Mouse (Mus musculus) WW6 (cell line): ENCODE results near the gene Pikfyve.

Source experiments
- DNase-seq: peaks from one replicate; pipeline ENCODE4 v3.0.0-alpha.2; 2013; ENCODE audit warnings: low read depth, low spot score

The Pikfyve gene

DNA sequence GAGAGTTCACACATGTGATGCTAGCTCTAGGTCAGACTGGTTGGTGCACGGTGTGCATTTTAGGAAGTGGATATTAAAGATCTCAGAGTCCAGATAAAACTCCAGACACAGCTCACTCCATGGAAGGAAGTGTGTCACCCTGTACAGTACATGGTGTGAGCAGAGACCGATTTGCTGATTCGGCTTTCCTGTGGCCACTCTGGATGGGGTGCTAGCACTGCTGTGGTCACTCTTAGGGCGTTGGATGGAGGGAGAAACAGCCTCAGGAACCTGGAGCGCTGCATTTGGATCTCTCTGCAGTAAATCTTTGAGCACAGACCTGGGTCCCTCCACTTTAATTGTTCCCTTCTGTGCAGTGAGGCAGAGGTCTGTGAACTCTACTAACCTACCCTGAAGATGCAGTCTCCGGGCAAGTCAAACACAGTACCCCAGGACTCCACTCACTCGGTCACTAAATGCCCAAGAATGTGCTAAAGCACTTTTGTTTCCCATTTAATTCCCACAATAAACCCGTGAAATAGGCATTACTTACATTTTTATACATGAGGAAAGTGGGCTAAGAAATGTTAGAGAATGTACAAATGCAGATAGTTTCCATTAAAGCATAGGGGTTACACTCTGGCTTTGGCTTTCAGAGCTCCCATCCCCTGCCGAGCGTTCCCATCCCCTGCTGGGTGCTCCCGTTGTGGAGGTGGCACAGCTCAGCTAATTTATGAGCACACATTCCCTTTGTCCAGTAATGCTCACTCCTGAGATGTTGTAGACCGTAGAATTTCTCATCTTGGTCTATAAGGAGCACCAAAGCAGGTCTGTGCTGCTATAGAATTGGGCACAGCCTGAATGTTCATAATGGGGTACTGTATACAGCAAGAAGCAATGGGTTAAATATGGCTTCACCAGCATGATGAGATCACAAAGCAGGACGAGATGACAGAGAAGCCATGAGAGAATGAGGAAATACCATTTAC, 127.9 kb downstream of the Pikfyve start:
- no peak for DNase-seq

- no peak for DNase-seq
These were observed 128.5 kb downstream of the Pikfyve start for GRCm38 (mm10) chr1:65315022-65315407.
